Mouse (Mus musculus) forebrain, embryonic 15.5 days (tissue): ENCODE data around the gene Edn2. TPM values are rescaled to one million over a fixed set of nuclear protein-coding genes. Genes with fewer than 3 reads are reported as not detected.

Source experiments
- ATAC-seq: fragments of 200-750 bp; cut with Nextera tagmentation; replicated peaks from 2 replicates; pipeline ENCODE4 v1.8.0; 2017; ENCODE audit warnings: mild to moderate bottlenecking, moderate TSS enrichment, moderate library complexity
- H3K27ac ChIP-seq: fragments of 300-500 bp; sonication (generic); replicated peaks from 2 replicates; pipeline ENCODE4 v1.5.1; 2015; ENCODE audit warnings: mild to moderate bottlenecking, inconsistent platforms
- H3K27me3 ChIP-seq: fragments of 300-500 bp; sonication (generic); 2 replicates; pipeline ENCODE4 v1.6.1; 2015; ENCODE audit warnings: inconsistent platforms
- H3K36me3 ChIP-seq: fragments of 300-500 bp; sonication (generic); 2 replicates; pipeline ENCODE4 v1.6.1; 2015; ENCODE audit warnings: mild to moderate bottlenecking, inconsistent platforms
- H3K4me1 ChIP-seq: fragments of 300-500 bp; sonication (generic); 2 replicates; pipeline ENCODE4 v1.6.1; 2015; ENCODE audit warnings: inconsistent platforms
- H3K4me2 ChIP-seq: fragments of 300-500 bp; sonication (generic); replicated peaks from 2 replicates; pipeline ENCODE4 v1.6.1; 2015; ENCODE audit warnings: mild to moderate bottlenecking, inconsistent platforms
- H3K4me3 ChIP-seq: fragments of 300-500 bp; sonication (generic); 2 replicates; pipeline ENCODE4 v1.5.1; 2015; ENCODE audit warnings: mild to moderate bottlenecking, inconsistent platforms
- H3K9ac ChIP-seq: fragments of 300-500 bp; sonication (generic); replicated peaks from 2 replicates; pipeline ENCODE4 v1.6.1; 2015; ENCODE audit warnings: mild to moderate bottlenecking, inconsistent platforms
- H3K9me3 ChIP-seq: fragments of 300-500 bp; sonication (generic); 2 replicates; pipeline ENCODE4 v1.6.1; 2016; ENCODE audit warnings: inconsistent platforms
- polyA plus RNA-seq: library from polyadenylated mRNA; unstranded; fragments of >200 nt; fragmentation: Nextera tagmentation; extraction: Ambion mirVana; gene quantifications from 2 replicates; pipeline ENCODE4 v1.2.1, GENCODE M21; 2015

Edn2 gene
- polyA plus RNA-seq, 1 experiment from 2014 or later = 0.27 TPM

GRCm38 (mm10) chr4:120216883-120217282, 55.9 kb downstream of the Edn2 start:
- no peaks in the 10 kb centered on the region for H3K27me3 ChIP-seq
- no peaks in the 10 kb centered on the region for H3K36me3 ChIP-seq
- no peaks in the 10 kb centered on the region for H3K9me3 ChIP-seq
- H3K4me2 ChIP-seq = no peak overlapping the region
- peaks cover 12% of the 10 kb centered on the region for H3K4me1 ChIP-seq
- H3K4me3 ChIP-seq = no peak overlapping the region
- ATAC-seq = no peak
- no peak overlapping the region for H3K9ac ChIP-seq
- H3K27ac ChIP-seq = no peak overlapping the region

Other genes starting within 250 kb of the Edn2 start
- gene AL607142.1, start 96.2 kb upstream of the Edn2 start, polyA plus RNA-seq = not detected in 2 replicates
- 4.4 and 5.3 TPM in 2 replicates for gene Foxo6, start 126.1 kb downstream of the Edn2 start, polyA plus RNA-seq
- 65.8 and 72.4 TPM in 2 replicates for gene Scmh1, start 244.1 kb downstream of the Edn2 start, polyA plus RNA-seq